Mouse (Mus musculus) adrenal gland, adult 8-10 months (tissue): Measurements from ENCODE around the gene Sema3c. TPM values are rescaled to one million over a fixed set of nuclear protein-coding genes. Genes with fewer than 3 reads are reported as not detected.

Experiments
- total RNA-seq, 4 experiments: library from RNA; stranded (reverse); gene quantifications; 2 replicates each; pipeline ENCODE4 v1.2.4; 2022

Sema3c gene
- total RNA-seq, 4 experiments from 2014 or later, result 5.0 to 12.5 (median 9.1) TPM

Other genes starting within 250 kb of the Sema3c start
- gene Speer4f2, start 201.1 kb upstream of the Sema3c start, total RNA-seq, result not detected
- gene Speer4f1, start 98.2 kb upstream of the Sema3c start, total RNA-seq, result not detected